Mouse (Mus musculus) bone marrow, adult 2 months (tissue): ENCODE data around the gene Cyb5r4. TPM values are rescaled to one million over a fixed set of nuclear protein-coding genes. Genes with fewer than 3 reads are reported as not detected.

Source experiments
- H3K27ac ChIP-seq: fragments of 200-500 bp; 2 replicates; pipeline ENCODE4 v1.5.1; 2012; ENCODE audit warnings: low read depth, mild to moderate bottlenecking, control low read depth, inconsistent platforms, low read length; ENCODE audit not compliant: control insufficient read depth, poor library complexity, insufficient read depth
- H3K4me1 ChIP-seq: fragments of 200-500 bp; 2 replicates; pipeline ENCODE4 v1.6.1; 2011; ENCODE audit warnings: low read length; ENCODE audit not compliant: control insufficient read depth, insufficient read depth
- H3K4me3 ChIP-seq: fragments of 200-500 bp; replicated peaks from 2 replicates; pipeline ENCODE3; 2011; ENCODE audit warnings: mild to moderate bottlenecking, low read depth, low read length, control low read depth; ENCODE audit not compliant: control insufficient read depth
- CTCF ChIP-seq: fragments of 200-500 bp; IDR thresholded peaks from 2 replicates; pipeline ENCODE4 v1.5.1; 2011; ENCODE audit warnings: low read length, control low read depth; ENCODE audit not compliant: control insufficient read depth, insufficient read depth
- POLR2A ChIP-seq: fragments of 200-500 bp; IDR thresholded peaks from 2 replicates; pipeline ENCODE4 v1.6.1; 2011; ENCODE audit warnings: low read depth, mild to moderate bottlenecking, control low read depth, low read length, borderline replicate concordance; ENCODE audit not compliant: control insufficient read depth
- WGBS: fragments of 180-500 bp; shearing (Covaris S2); methylation state at CpG from one replicate; pipeline ENCODE4 v1.1.7; 2018; 5-methylcytosine and 5-hydroxymethylcytosine counted together
- polyA plus RNA-seq: library from polyadenylated mRNA; stranded (reverse); fragments of >200 nt; gene quantifications from 2 replicates; pipeline ENCODE4 v1.2.4, GENCODE M21; 2011; ENCODE audit warnings: low replicate concordance; ENCODE audit not compliant: missing spikeins, insufficient read depth, insufficient read length

The Cyb5r4 gene
- polyA plus RNA-seq, 1 experiment: 75.2 TPM

GRCm38 (mm10) chr9:86984583-86984982, 37.2 kb upstream of the Cyb5r4 start:
- Histone ChIP-seq H3K27ac (no peak overlapping the region), H3K4me1 (no peaks in the 10 kb centered on the region), H3K4me3 (no peak overlapping the region)
- TF ChIP-seq POLR2A: no peak
- 61% methylated on average over 3 of the region's 3 CpGs for WGBS

GRCm38 (mm10) chr9:86985105-86985504, 36.7 kb upstream of the Cyb5r4 start:
- no peaks in the 10 kb centered on the region for H3K4me1 ChIP-seq
- WGBS: 53% methylated on average over 6 of the region's 6 CpGs
- no peak overlapping the region for H3K27ac ChIP-seq
- no peak overlapping the region for H3K4me3 ChIP-seq
- TF ChIP-seq CTCF (no peak), POLR2A (no peak)

- 66% methylated on average over 7 of the region's 7 CpGs for WGBS
- H3K4me1 ChIP-seq: no peaks in the 10 kb centered on the region
- no peak overlapping the region for H3K27ac ChIP-seq
- no peak overlapping the region for H3K4me3 ChIP-seq
- TF ChIP-seq POLR2A (no peak), CTCF (no peak)
Observed at GRCm38 (mm10) chr9:86986703-86987296, 35.0 kb upstream of the Cyb5r4 start.

GRCm38 (mm10) chr9:86989822-86990221, 32.0 kb upstream of the Cyb5r4 start:
- Histone ChIP-seq H3K27ac (no peak overlapping the region), H3K4me3 (no peak overlapping the region), H3K4me1 (no peaks in the 10 kb centered on the region)
- no peak for TF ChIP-seq POLR2A
- TF ChIP-seq CTCF: no peak

GRCm38 (mm10) chr9:86991758-86992157, 30.1 kb upstream of the Cyb5r4 start:
- WGBS: 74% methylated on average over 8 of the region's 8 CpGs
- Histone ChIP-seq H3K27ac (no peak overlapping the region), H3K4me1 (no peaks in the 10 kb centered on the region), H3K4me3 (no peak overlapping the region)
- TF ChIP-seq POLR2A (no peak), CTCF (no peak)

- TF ChIP-seq CTCF (no peak), POLR2A (no peak)
- Histone ChIP-seq H3K27ac (no peak overlapping the region), H3K4me1 (no peaks in the 10 kb centered on the region), H3K4me3 (no peak overlapping the region)
- WGBS: 62% methylated on average over 3 of the region's 3 CpGs
Observed at GRCm38 (mm10) chr9:86997046-86997691, 24.6 kb upstream of the Cyb5r4 start.

GRCm38 (mm10) chr9:86999956-87000582, 21.7 kb upstream of the Cyb5r4 start:
- no peak for TF ChIP-seq CTCF
- TF ChIP-seq POLR2A: no peak
- H3K4me3 ChIP-seq: no peak overlapping the region
- 68% methylated on average over 2 of the region's 2 CpGs for WGBS
- no peak overlapping the region for H3K27ac ChIP-seq
- no peaks in the 10 kb centered on the region for H3K4me1 ChIP-seq

GRCm38 (mm10) chr9:87004701-87005434, 16.9 kb upstream of the Cyb5r4 start:
- H3K4me3 ChIP-seq: no peak overlapping the region
- 76% methylated on average over 6 of the region's 6 CpGs for WGBS
- H3K4me1 ChIP-seq: no peaks in the 10 kb centered on the region
- TF ChIP-seq CTCF (no peak), POLR2A (no peak)
- H3K27ac ChIP-seq: no peak overlapping the region
